Mouse (Mus musculus): Measurements from ENCODE around the gene Ulk2. TPM values are rescaled to one million over a fixed set of nuclear protein-coding genes. Genes with fewer than 3 reads are reported as not detected.

Ulk2 gene
- polyA plus RNA-seq, 1 experiment from 2014 or later: 10.4 TPM

DNA sequence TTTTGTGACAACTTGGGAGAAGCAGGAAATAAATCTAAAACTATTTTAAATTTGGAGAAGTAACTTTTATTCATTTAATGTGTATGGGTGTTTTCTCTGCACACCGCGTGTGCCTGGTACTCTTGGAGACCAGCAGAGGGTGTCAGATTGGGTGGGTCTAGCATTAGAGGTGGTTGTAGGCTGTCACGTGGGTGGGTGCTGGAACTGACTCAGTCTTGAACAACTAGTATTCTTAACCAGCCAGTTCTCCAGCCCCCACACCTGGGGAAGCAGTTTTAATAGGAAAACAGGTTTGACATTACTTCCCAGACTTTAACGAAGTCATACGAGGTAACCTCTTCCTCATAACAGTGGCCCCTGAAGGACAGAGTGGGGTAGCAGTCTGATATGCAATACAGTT is 94.4 kb downstream of the Ulk2 start:
- Histone ChIP-seq H3K4me2 (peak overlapping the region; percentile 70), H3K27ac (no peak overlapping the region), H3K9me3 (replicated peaks) (no peaks in the 10 kb centered on the region), H3K4me3 (peak overlapping the region; percentile 72; the same call in 1 of the 2 replicates), H3K27me3 (no peaks in the 10 kb centered on the region), H3K4me1 (replicated peaks) (peaks cover 8% of the 10 kb centered on the region), H3K9ac (no peak overlapping the region), H3K36me3 (peaks cover 9% of the 10 kb centered on the region; the same call in 1 of the 2 replicates)
- WGBS: 69% methylated on average over 5 of the region's 5 CpGs
- ATAC-seq (replicated peaks; ENCODE audit: insufficient number of reproducible peaks, insufficient read depth, low FRiP score, low read depth): no peak

GRCm38 (mm10) chr11:61757151-61757550 is 97.7 kb downstream of the Ulk2 start:
- H3K4me2 ChIP-seq: no peak overlapping the region
- 86% methylated on average over 2 of the region's 2 CpGs for WGBS

GRCm38 (mm10) chr11:61751612-61752011 is 103.3 kb downstream of the Ulk2 start:
- H3K4me3 ChIP-seq: no peak overlapping the region
- no peaks in the 10 kb centered on the region for H3K27me3 ChIP-seq
- H3K9me3 ChIP-seq (replicated peaks): no peaks in the 10 kb centered on the region
- 79% methylated on average over 5 of the region's 5 CpGs for whole genome bisulfite sequencing
- ATAC-seq (replicated peaks; ENCODE audit: insufficient number of reproducible peaks, insufficient read depth, low FRiP score, low read depth): no peak
- H3K27ac ChIP-seq: no peak overlapping the region
- H3K9ac ChIP-seq: no peak overlapping the region
- H3K4me2 ChIP-seq: no peak overlapping the region
- peaks cover 52% of the 10 kb centered on the region for H3K36me3 ChIP-seq
- no peaks in the 10 kb centered on the region for H3K4me1 ChIP-seq (replicated peaks)

More at GRCm38 (mm10) chr11:61757151-61757550, 97.7 kb downstream of the Ulk2 start:
- H3K36me3 ChIP-seq: peaks cover 36% of the 10 kb centered on the region
- H3K9me3 ChIP-seq (replicated peaks): no peaks in the 10 kb centered on the region
- peaks cover 8% of the 10 kb centered on the region for H3K4me1 ChIP-seq (replicated peaks)
- H3K9ac ChIP-seq: no peak overlapping the region
- H3K4me3 ChIP-seq: no peak overlapping the region
- H3K27ac ChIP-seq: no peak overlapping the region
- H3K27me3 ChIP-seq: no peaks in the 10 kb centered on the region
- ATAC-seq (replicated peaks; ENCODE audit: insufficient number of reproducible peaks, insufficient read depth, low FRiP score, low read depth): no peak

GRCm38 (mm10) chr11:61747161-61747560 is 107.7 kb downstream of the Ulk2 start:
- Histone ChIP-seq H3K27ac (no peak overlapping the region), H3K36me3 (peaks cover 39% of the 10 kb centered on the region)
- 65% methylated on average over 3 of the region's 3 CpGs for WGBS

DNA sequence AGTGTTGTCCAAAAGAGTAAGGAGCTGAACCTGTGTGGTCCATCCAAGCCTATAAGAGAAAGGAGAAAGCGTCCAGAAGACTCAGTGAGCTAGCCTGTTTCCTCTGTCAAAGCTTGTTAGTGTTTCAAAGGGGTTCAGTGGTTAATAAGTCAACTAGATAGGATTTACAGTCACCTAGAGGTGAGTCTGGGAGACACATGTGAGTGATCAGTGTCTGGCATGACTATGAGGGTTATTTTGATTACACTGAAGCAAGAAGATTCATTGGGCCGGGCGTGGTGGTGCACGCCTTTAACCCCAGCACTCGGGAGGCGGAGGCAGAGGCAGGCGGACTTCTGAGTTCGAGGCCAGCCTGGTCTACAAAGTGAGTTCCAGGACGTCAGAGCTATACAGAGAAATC is 109.1 kb downstream of the Ulk2 start:
- H3K27me3 ChIP-seq: no peaks in the 10 kb centered on the region
- WGBS: 93% methylated on average over 9 of the region's 9 CpGs
- no peak overlapping the region for H3K27ac ChIP-seq
- no peak for ATAC-seq (replicated peaks; ENCODE audit: insufficient number of reproducible peaks, insufficient read depth, low FRiP score, low read depth)
- no peaks in the 10 kb centered on the region for H3K9me3 ChIP-seq (replicated peaks)
- H3K4me1 ChIP-seq (replicated peaks): no peaks in the 10 kb centered on the region
- no peak overlapping the region for H3K4me2 ChIP-seq
- H3K36me3 ChIP-seq: peaks cover 33% of the 10 kb centered on the region
- H3K4me3 ChIP-seq: no peak overlapping the region
- H3K9ac ChIP-seq: no peak overlapping the region

More at GRCm38 (mm10) chr11:61747161-61747560, 107.7 kb downstream of the Ulk2 start:
- no peaks in the 10 kb centered on the region for H3K4me1 ChIP-seq (replicated peaks)
- no peaks in the 10 kb centered on the region for H3K9me3 ChIP-seq (replicated peaks)
- no peak for ATAC-seq (replicated peaks; ENCODE audit: insufficient number of reproducible peaks, insufficient read depth, low FRiP score, low read depth)
- no peaks in the 10 kb centered on the region for H3K27me3 ChIP-seq
- no peak overlapping the region for H3K9ac ChIP-seq
- H3K4me2 ChIP-seq: no peak overlapping the region
- H3K4me3 ChIP-seq: no peak overlapping the region

- H3K4me2 ChIP-seq: no peak overlapping the region
- H3K4me1 ChIP-seq (replicated peaks): no peaks in the 10 kb centered on the region
- 68% methylated on average over 3 of the region's 3 CpGs for WGBS
- no peak for ATAC-seq (replicated peaks; ENCODE audit: insufficient number of reproducible peaks, insufficient read depth, low FRiP score, low read depth)
- no peak overlapping the region for H3K4me3 ChIP-seq
- no peaks in the 10 kb centered on the region; the same call in 1 of the 2 replicates for H3K9me3 ChIP-seq (replicated peaks)
- no peak overlapping the region for H3K9ac ChIP-seq
- no peak overlapping the region for H3K27ac ChIP-seq
- H3K36me3 ChIP-seq: peaks cover 40% of the 10 kb centered on the region
- H3K27me3 ChIP-seq: no peaks in the 10 kb centered on the region
Measured at GRCm38 (mm10) chr11:61744460-61744859, 110.4 kb downstream of the Ulk2 start.

GRCm38 (mm10) chr11:61743768-61744167 is 111.1 kb downstream of the Ulk2 start:
- Histone ChIP-seq H3K27ac (no peak overlapping the region), H3K4me3 (no peak overlapping the region), H3K36me3 (peaks cover 47% of the 10 kb centered on the region), H3K4me2 (no peak overlapping the region), H3K9ac (no peak overlapping the region), H3K9me3 (replicated peaks) (no peaks in the 10 kb centered on the region; the same call in 1 of the 2 replicates), H3K27me3 (no peaks in the 10 kb centered on the region), H3K4me1 (replicated peaks) (no peaks in the 10 kb centered on the region)
- WGBS: 70% methylated on average over 3 of the region's 3 CpGs
- ATAC-seq (replicated peaks; ENCODE audit: insufficient number of reproducible peaks, insufficient read depth, low FRiP score, low read depth): no peak

- H3K4me2 ChIP-seq: no peak overlapping the region
- no peaks in the 10 kb centered on the region for H3K27me3 ChIP-seq
- H3K9me3 ChIP-seq (replicated peaks): no peaks in the 10 kb centered on the region; the same call in 1 of the 2 replicates
- H3K27ac ChIP-seq: no peak overlapping the region
- H3K4me3 ChIP-seq: no peak overlapping the region
- H3K4me1 ChIP-seq (replicated peaks): no peaks in the 10 kb centered on the region
- H3K9ac ChIP-seq: no peak overlapping the region
- no peak for ATAC-seq (replicated peaks; ENCODE audit: insufficient number of reproducible peaks, insufficient read depth, low FRiP score, low read depth)
- 93% methylated on average over 1 of the region's 1 CpGs for WGBS
- H3K36me3 ChIP-seq: peaks cover 61% of the 10 kb centered on the region
Measured at GRCm38 (mm10) chr11:61740500-61740899, 114.4 kb downstream of the Ulk2 start.

- Histone ChIP-seq H3K27ac (no peak overlapping the region), H3K4me1 (replicated peaks) (no peaks in the 10 kb centered on the region), H3K9me3 (replicated peaks) (no peaks in the 10 kb centered on the region; the same call in 1 of the 2 replicates), H3K36me3 (peaks cover 62% of the 10 kb centered on the region), H3K4me2 (no peak overlapping the region), H3K4me3 (no peak overlapping the region), H3K9ac (no peak overlapping the region), H3K27me3 (no peaks in the 10 kb centered on the region)
- WGBS: 85% methylated on average over 1 of the region's 1 CpGs
- no peak for ATAC-seq (replicated peaks; ENCODE audit: insufficient number of reproducible peaks, insufficient read depth, low FRiP score, low read depth)
Measured at GRCm38 (mm10) chr11:61737290-61737689, 117.6 kb downstream of the Ulk2 start.

- no peak overlapping the region for H3K9ac ChIP-seq
- H3K4me2 ChIP-seq: no peak overlapping the region
- H3K36me3 ChIP-seq: peaks cover 51% of the 10 kb centered on the region
- 0 out of 2 replicates have a peak, but pooled peaks cover 3% of the 10 kb centered on the region for H3K4me1 ChIP-seq (replicated peaks)
- WGBS: 82% methylated on average over 7 of the region's 7 CpGs
- H3K27me3 ChIP-seq: no peaks in the 10 kb centered on the region
- no peak for ATAC-seq (replicated peaks; ENCODE audit: insufficient number of reproducible peaks, insufficient read depth, low FRiP score, low read depth)
- H3K27ac ChIP-seq: no peak overlapping the region
- H3K4me3 ChIP-seq: no peak overlapping the region
- H3K9me3 ChIP-seq (replicated peaks): no peaks in the 10 kb centered on the region
Measured at GRCm38 (mm10) chr11:61732672-61733071, 122.2 kb downstream of the Ulk2 start.

GRCm38 (mm10) chr11:61728037-61728436 is 126.8 kb downstream of the Ulk2 start:
- Histone ChIP-seq H3K27ac (no peak overlapping the region), H3K27me3 (no peaks in the 10 kb centered on the region), H3K9ac (no peak overlapping the region), H3K36me3 (peaks cover 34% of the 10 kb centered on the region), H3K4me2 (no peak overlapping the region), H3K4me1 (replicated peaks) (0 out of 2 replicates have a peak, but pooled peaks cover 5% of the 10 kb centered on the region), H3K9me3 (replicated peaks) (no peaks in the 10 kb centered on the region), H3K4me3 (no peak overlapping the region)
- ATAC-seq (replicated peaks; ENCODE audit: insufficient number of reproducible peaks, insufficient read depth, low FRiP score, low read depth): no peak
- WGBS: 28% methylated on average over 2 of the region's 2 CpGs

All from heart, embryonic 15.5 days (tissue).